Mouse (Mus musculus): ENCODE measurements around the gene Acoxl. TPM values are rescaled to one million over a fixed set of nuclear protein-coding genes. Genes with fewer than 3 reads are reported as not detected.

Acoxl gene
- polyA plus RNA-seq, 1 experiment: not detected

GRCm38 (mm10) chr2:128127691-128128292, 289.1 kb downstream of the Acoxl start:
- Histone ChIP-seq H3K4me1 (ENCODE audit: control insufficient read depth) (peaks cover 56% of the 10 kb centered on the region), H3K27me3 (ENCODE audit: control insufficient read depth) (peaks cover 48% of the 10 kb centered on the region)
- no peak for TF ChIP-seq GATA1 (IDR thresholded peaks at IDR 0.05; ENCODE audit: low read length)
- TF ChIP-seq TAL1 (IDR thresholded peaks at IDR 0.05; ENCODE audit: low read length): no peak

GRCm38 (mm10) chr2:128128532-128128931, 289.9 kb downstream of the Acoxl start:
- Histone ChIP-seq H3K4me1 (ENCODE audit: control insufficient read depth) (peaks cover 51% of the 10 kb centered on the region), H3K9me3 (ENCODE audit: control insufficient read depth, low read length) (peaks cover 4% of the 10 kb centered on the region; the same call in 1 of the 2 replicates), H3K27me3 (ENCODE audit: control insufficient read depth) (peaks cover 40% of the 10 kb centered on the region), H3K4me3 (replicated peaks) (peak overlapping the region; percentile 89), H3K36me3 (ENCODE audit: control insufficient read depth) (peaks cover 44% of the 10 kb centered on the region)
- no peak for TF ChIP-seq TAL1 (IDR thresholded peaks at IDR 0.05; ENCODE audit: low read length)
- TF ChIP-seq GATA1 (IDR thresholded peaks at IDR 0.05; ENCODE audit: low read length): no peak

More at GRCm38 (mm10) chr2:128127691-128128292, 289.1 kb downstream of the Acoxl start:
- Histone ChIP-seq H3K9me3 (ENCODE audit: control insufficient read depth, low read length) (peaks cover 4% of the 10 kb centered on the region; the same call in 1 of the 2 replicates), H3K4me3 (replicated peaks) (peak overlapping the region; percentile 89), H3K36me3 (ENCODE audit: control insufficient read depth) (peaks cover 38% of the 10 kb centered on the region)

GRCm38 (mm10) chr2:128131503-128131902, 292.8 kb downstream of the Acoxl start:
- no peaks in the 10 kb centered on the region for H3K9me3 ChIP-seq (ENCODE audit: control insufficient read depth, low read length)
- no peak overlapping the region for H3K4me3 ChIP-seq (replicated peaks)
- H3K4me1 ChIP-seq (ENCODE audit: control insufficient read depth): peaks cover 28% of the 10 kb centered on the region
- H3K27me3 ChIP-seq (ENCODE audit: control insufficient read depth): peaks cover 11% of the 10 kb centered on the region
- peaks cover 65% of the 10 kb centered on the region for H3K36me3 ChIP-seq (ENCODE audit: control insufficient read depth)
- TF ChIP-seq TAL1 (IDR thresholded peaks at IDR 0.05; ENCODE audit: low read length) (no peak), GATA1 (IDR thresholded peaks at IDR 0.05; ENCODE audit: low read length) (no peak)

- Histone ChIP-seq H3K9me3 (ENCODE audit: control insufficient read depth, low read length) (no peaks in the 10 kb centered on the region), H3K4me1 (ENCODE audit: control insufficient read depth) (peaks cover 19% of the 10 kb centered on the region), H3K27me3 (ENCODE audit: control insufficient read depth) (peaks cover 3% of the 10 kb centered on the region; the same call in 1 of the 2 replicates), H3K4me3 (replicated peaks) (no peak overlapping the region), H3K36me3 (ENCODE audit: control insufficient read depth) (peaks cover 77% of the 10 kb centered on the region)
- no peak for TF ChIP-seq TAL1 (IDR thresholded peaks at IDR 0.05; ENCODE audit: low read length)
- TF ChIP-seq GATA1 (IDR thresholded peaks at IDR 0.05; ENCODE audit: low read length): no peak
These were observed 294.0 kb downstream of the Acoxl start for GRCm38 (mm10) chr2:128132635-128133034.

GRCm38 (mm10) chr2:128133865-128134264, 295.2 kb downstream of the Acoxl start:
- H3K36me3 ChIP-seq (ENCODE audit: control insufficient read depth): peaks cover 80% of the 10 kb centered on the region
- no peaks in the 10 kb centered on the region for H3K27me3 ChIP-seq (ENCODE audit: control insufficient read depth)
- TF ChIP-seq TAL1 (IDR thresholded peaks at IDR 0.05; ENCODE audit: low read length) (no peak), GATA1 (IDR thresholded peaks at IDR 0.05; ENCODE audit: low read length) (no peak)
- no peak overlapping the region for H3K4me3 ChIP-seq (replicated peaks)
- no peaks in the 10 kb centered on the region for H3K9me3 ChIP-seq (ENCODE audit: control insufficient read depth, low read length)
- H3K4me1 ChIP-seq (ENCODE audit: control insufficient read depth): peaks cover 7% of the 10 kb centered on the region

GRCm38 (mm10) chr2:128134474-128134873, 295.8 kb downstream of the Acoxl start:
- Histone ChIP-seq H3K36me3 (ENCODE audit: control insufficient read depth) (peaks cover 80% of the 10 kb centered on the region), H3K4me3 (replicated peaks) (no peak overlapping the region), H3K27me3 (ENCODE audit: control insufficient read depth) (no peaks in the 10 kb centered on the region), H3K4me1 (ENCODE audit: control insufficient read depth) (peaks cover 8% of the 10 kb centered on the region), H3K9me3 (ENCODE audit: control insufficient read depth, low read length) (no peaks in the 10 kb centered on the region)
- no peak for TF ChIP-seq GATA1 (IDR thresholded peaks at IDR 0.05; ENCODE audit: low read length)
- no peak for TF ChIP-seq TAL1 (IDR thresholded peaks at IDR 0.05; ENCODE audit: low read length)

- peaks cover 79% of the 10 kb centered on the region for H3K36me3 ChIP-seq (ENCODE audit: control insufficient read depth)
- H3K27me3 ChIP-seq (ENCODE audit: control insufficient read depth): no peaks in the 10 kb centered on the region
- H3K4me1 ChIP-seq (ENCODE audit: control insufficient read depth): peaks cover 10% of the 10 kb centered on the region
- no peak overlapping the region for H3K4me3 ChIP-seq (replicated peaks)
- TF ChIP-seq TAL1 (IDR thresholded peaks at IDR 0.05; ENCODE audit: low read length) (no peak), GATA1 (IDR thresholded peaks at IDR 0.05; ENCODE audit: low read length) (no peak)
- no peaks in the 10 kb centered on the region for H3K9me3 ChIP-seq (ENCODE audit: control insufficient read depth, low read length)
These were observed 296.3 kb downstream of the Acoxl start for GRCm38 (mm10) chr2:128134948-128135347.

GRCm38 (mm10) chr2:128136769-128137433, 298.2 kb downstream of the Acoxl start:
- TF ChIP-seq TAL1 (IDR thresholded peaks at IDR 0.05; ENCODE audit: low read length) (no peak), GATA1 (IDR thresholded peaks at IDR 0.05; ENCODE audit: low read length) (no peak)
- Histone ChIP-seq H3K4me3 (replicated peaks) (no peak overlapping the region), H3K9me3 (ENCODE audit: control insufficient read depth, low read length) (no peaks in the 10 kb centered on the region), H3K36me3 (ENCODE audit: control insufficient read depth) (peaks cover 67% of the 10 kb centered on the region), H3K4me1 (ENCODE audit: control insufficient read depth) (peaks cover 10% of the 10 kb centered on the region), H3K27me3 (ENCODE audit: control insufficient read depth) (no peaks in the 10 kb centered on the region)

GRCm38 (mm10) chr2:128137480-128138276, 299.0 kb downstream of the Acoxl start:
- Histone ChIP-seq H3K9me3 (ENCODE audit: control insufficient read depth, low read length) (no peaks in the 10 kb centered on the region), H3K27me3 (ENCODE audit: control insufficient read depth) (no peaks in the 10 kb centered on the region), H3K4me3 (replicated peaks) (no peak overlapping the region), H3K4me1 (ENCODE audit: control insufficient read depth) (peaks cover 13% of the 10 kb centered on the region), H3K36me3 (ENCODE audit: control insufficient read depth) (peaks cover 68% of the 10 kb centered on the region)
- TF ChIP-seq GATA1 (IDR thresholded peaks at IDR 0.05; ENCODE audit: low read length) (no peak), TAL1 (IDR thresholded peaks at IDR 0.05; ENCODE audit: low read length) (no peak)

Measured in erythroblast, embryonic 14.5 days (primary cell).